7 mouse cellular contexts compared by ENCODE assay signal in genomic region chr4:97582796-97583430, GRCm38 (mm10).
DNase-seq lines count a peak whose midpoint lies in the region; ATAC-seq and TF ChIP-seq lines count a peak whose summit lies in the region.

No protein-coding gene starts in this region.

- no peak for TF ChIP-seq CTCF in layer of hippocampus, adult 2 months (conservative IDR thresholded peaks at IDR 0.05)

- peak overlapping the region; percentile 46 for H3K4me3 ChIP-seq in layer of hippocampus, adult 2 months
- H3K4me3 ChIP-seq in forebrain, embryonic 13.5 days, result peak overlapping the region; percentile 48
- H3K4me3 ChIP-seq in intestine, embryonic 14.5 days (ENCODE audit: low read depth, low read length), result no peak overlapping the region
- peak overlapping the region; percentile 25 for H3K4me3 ChIP-seq in neural tube, embryonic 14.5 days (ENCODE audit: low read depth, low read length)

- WGBS in forebrain, embryonic 13.5 days, result 8% methylated on average over 15 of the region's 15 CpGs
- WGBS in intestine, embryonic 14.5 days, result 65% methylated on average over 15 of the region's 15 CpGs
- WGBS in neural tube, embryonic 14.5 days, result 37% methylated on average over 15 of the region's 15 CpGs

- H3K27ac ChIP-seq in layer of hippocampus, adult 2 months, result peak overlapping the region; percentile 83
- H3K27ac ChIP-seq in forebrain, embryonic 13.5 days, result peak overlapping the region; percentile 96
- H3K27ac ChIP-seq in intestine, embryonic 14.5 days (ENCODE audit: low read depth), result peak overlapping the region; percentile 3
- peak overlapping the region; percentile 64 for H3K27ac ChIP-seq in neural tube, embryonic 14.5 days (ENCODE audit: low read depth, low read length)

- peak overlapping the region; percentile 79 for H3K9ac ChIP-seq in forebrain, embryonic 13.5 days
- H3K9ac ChIP-seq in intestine, embryonic 14.5 days (ENCODE audit: low read length), result no peak overlapping the region
- peak overlapping the region; percentile 29; the same call in 1 of the 2 replicates for H3K9ac ChIP-seq in neural tube, embryonic 14.5 days (replicated peaks; ENCODE audit: low read depth, low read length)

- no peaks in the 10 kb centered on the region for H3K27me3 ChIP-seq in forebrain, embryonic 13.5 days
- H3K27me3 ChIP-seq in intestine, embryonic 14.5 days (replicated peaks; ENCODE audit: control insufficient read depth, insufficient read depth, low read length), result no peaks in the 10 kb centered on the region
- H3K27me3 ChIP-seq in neural tube, embryonic 14.5 days (ENCODE audit: control insufficient read depth, insufficient read depth, low read length), result no peaks in the 10 kb centered on the region

- peak; percentile 48; the same call in 1 of the 2 replicates for ATAC-seq in forebrain, embryonic 13.5 days
- ATAC-seq in intestine, embryonic 14.5 days (replicated peaks; ENCODE audit: low FRiP score, low TSS enrichment, low read depth), result no peak
- no peak for ATAC-seq in neural tube, embryonic 14.5 days (ENCODE audit: low read depth)

- H3K4me1 ChIP-seq in forebrain, embryonic 13.5 days, result peaks cover 58% of the 10 kb centered on the region
- peaks cover 4% of the 10 kb centered on the region; the same call in 1 of the 2 replicates for H3K4me1 ChIP-seq in intestine, embryonic 14.5 days (replicated peaks; ENCODE audit: control insufficient read depth, insufficient read depth, low read length)
- no peaks in the 10 kb centered on the region; the same call in 1 of the 2 replicates for H3K4me1 ChIP-seq in neural tube, embryonic 14.5 days (ENCODE audit: control insufficient read depth, insufficient read depth, low read length)

- no peaks in the 10 kb centered on the region for H3K9me3 ChIP-seq in forebrain, embryonic 13.5 days (replicated peaks)
- no peaks in the 10 kb centered on the region for H3K9me3 ChIP-seq in intestine, embryonic 14.5 days (ENCODE audit: control insufficient read depth, low read length)
- H3K9me3 ChIP-seq in neural tube, embryonic 14.5 days (ENCODE audit: control insufficient read depth, low read length), result no peaks in the 10 kb centered on the region

- no peak for DNase-seq in layer of hippocampus, adult 2 months (ENCODE audit: low spot score in 2 of 2)
- DNase-seq in layer of hippocampus, postnatal 25 days (ENCODE audit: extremely low spot score in 1 of 2, low spot score in 1 of 2), result no peak
- peak; percentile 24 for DNase-seq in intestine, embryonic 14.5 days (ENCODE audit: low spot score)
- no peak for DNase-seq in frontal cortex, postnatal 14 days (ENCODE audit: low spot score in 2 of 2)
- DNase-seq in gastrocnemius, postnatal 10 days, result no peak

- peak overlapping the region; percentile 60 for H3K4me2 ChIP-seq in forebrain, embryonic 13.5 days
- peak overlapping the region; percentile 31; the same call in 1 of the 2 replicates for H3K4me2 ChIP-seq in intestine, embryonic 14.5 days (ENCODE audit: low read length)
- H3K4me2 ChIP-seq in neural tube, embryonic 14.5 days (ENCODE audit: low read depth, low read length), result peak overlapping the region; percentile 34

- H3K36me3 ChIP-seq in forebrain, embryonic 13.5 days (ENCODE audit: poor library complexity, severe bottlenecking), result no peaks in the 10 kb centered on the region
- H3K36me3 ChIP-seq in intestine, embryonic 14.5 days (ENCODE audit: control insufficient read depth, insufficient read depth, low read length), result no peaks in the 10 kb centered on the region
- no peaks in the 10 kb centered on the region for H3K36me3 ChIP-seq in neural tube, embryonic 14.5 days (ENCODE audit: control insufficient read depth, insufficient read depth, low read length)

Comparison
In these comparisons a context has a peak if more than half of its experiments do, and no peak if none do; other contexts are left out.
1. H3K27ac ChIP-seq: peak in every context shown above with its lines; median percentile 96 in forebrain, embryonic 13.5 days; 83 in layer of hippocampus, adult 2 months; 64 in neural tube, embryonic 14.5 days; 3 in intestine, embryonic 14.5 days.